Mouse (Mus musculus) left cerebral cortex, adult 2 months (tissue): ENCODE measurements around the gene Samd7. TPM values are rescaled to one million over a fixed set of nuclear protein-coding genes. Genes with fewer than 3 reads are reported as not detected.
A peak's percentile ranks its signal among the peaks of the same experiment; 100 is the strongest.

Source experiments
- DNase-seq, 2 experiments: peaks; one replicate each; pipeline ENCODE4 v3.0.0; 2021 to 2022; ENCODE audit warnings: low spot score in 2 of 2, mixed read lengths in 1 of 2; ENCODE audit errors: extremely low spot score in 1 of 2
- H3K27ac ChIP-seq: fragments of 200-600 bp; 2 replicates; pipeline ENCODE4 v1.8.1; 2022
- H3K4me3 ChIP-seq: fragments of 200-600 bp; 2 replicates; pipeline ENCODE4 v1.8.1; 2022
- CTCF ChIP-seq: fragments of 200-600 bp; IDR thresholded peaks from 2 replicates; pipeline ENCODE4 v1.8.1; 2022; ENCODE audit warnings: antibody characterized with exemption, mild to moderate bottlenecking, moderate library complexity
- intact Hi-C: fragments of 180-260 bp; cut with DNase I; formaldehyde crosslinking; loops from one replicate; pipeline ENCODE4 v1.15.1; 2025
- total RNA-seq, 2 experiments: library from RNA; stranded (reverse); gene quantifications; 2 replicates each; pipeline ENCODE4 v1.2.3; 2021

The Samd7 gene
- total RNA-seq, 2 experiments from 2014 or later = not detected

GRCm38 (mm10) chr3:30724105-30724824 is 21.8 kb upstream of the Samd7 start:
- intact Hi-C loops = no loop called here
- no peak for TF ChIP-seq CTCF
- H3K27ac ChIP-seq = no peak overlapping the region
- H3K4me3 ChIP-seq = no peak overlapping the region
- DNase-seq = no peak

GRCm38 (mm10) chr3:30724848-30725465 is 21.1 kb upstream of the Samd7 start:
- intact Hi-C loops = no loop called here
- no peak overlapping the region for H3K4me3 ChIP-seq
- TF ChIP-seq CTCF = peak; percentile 51
- DNase-seq = no peak
- H3K27ac ChIP-seq = no peak overlapping the region

DNA sequence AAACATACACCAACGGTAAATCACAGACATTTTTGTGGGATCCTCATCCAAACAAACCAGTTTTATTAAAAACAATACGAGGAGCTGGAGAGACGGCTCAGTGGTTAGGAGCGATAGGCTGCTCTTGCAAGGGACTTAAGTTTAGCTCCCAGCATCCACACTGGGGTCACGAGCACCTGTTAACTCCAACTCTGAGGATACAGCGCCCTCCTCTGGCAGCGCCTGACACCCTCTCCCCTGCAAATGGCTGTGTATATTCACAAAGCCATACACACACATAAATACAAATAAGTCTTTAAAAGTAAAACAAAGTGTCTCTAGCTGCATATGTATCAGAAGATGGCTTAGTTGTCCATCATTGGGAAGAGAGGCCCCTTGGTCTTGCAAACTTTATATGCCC is 20.6 kb upstream of the Samd7 start:
- peak; percentile 13; the same call in 1 of the 2 replicates for TF ChIP-seq CTCF
- no peak overlapping the region for H3K27ac ChIP-seq
- DNase-seq = no peak
- intact Hi-C loops = no loop called here
- H3K4me3 ChIP-seq = no peak overlapping the region

GRCm38 (mm10) chr3:30727209-30727608 is 18.9 kb upstream of the Samd7 start:
- H3K27ac ChIP-seq = no peak overlapping the region
- no peak overlapping the region for H3K4me3 ChIP-seq
- no peak for TF ChIP-seq CTCF
- no peak for DNase-seq
- intact Hi-C loops = no loop called here

GRCm38 (mm10) chr3:30729046-30729445 is 17.0 kb upstream of the Samd7 start:
- no peak for TF ChIP-seq CTCF
- intact Hi-C loops = no loop called here
- DNase-seq = no peak
- H3K27ac ChIP-seq = no peak overlapping the region
- no peak overlapping the region for H3K4me3 ChIP-seq

DNA sequence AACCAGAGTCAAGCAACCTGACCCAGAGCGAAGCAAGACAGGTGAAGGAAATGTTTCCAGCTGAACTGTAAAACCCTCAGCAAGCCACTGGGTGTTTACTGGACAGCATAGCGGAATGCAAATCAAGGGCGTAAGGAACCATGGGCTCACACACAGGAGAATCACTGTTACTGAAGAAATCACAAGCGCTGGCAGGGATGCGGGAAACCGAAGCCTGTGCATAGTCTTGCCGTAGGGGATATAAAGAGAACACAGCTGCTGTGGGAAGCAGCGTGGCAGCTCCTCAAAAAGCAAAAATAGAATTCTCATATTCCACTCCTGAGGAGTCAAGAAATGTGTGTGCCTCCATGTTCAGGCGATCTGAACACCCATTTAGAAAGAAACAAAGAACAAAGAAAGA is 9.3 kb upstream of the Samd7 start:
- intact Hi-C loops = loop anchor here (2.0 to 5.0 kb wide), 2 partner anchors 40 to 56 kb away; partner anchors contain the start of gene Sec62
- TF ChIP-seq CTCF = no peak; the same call in 1 of the 2 replicates
- DNase-seq = peak; percentile 10 to 22
- Histone ChIP-seq H3K4me3 (no peak overlapping the region), H3K27ac (peak overlapping the region; percentile 15)

- intact Hi-C loops = no loop called here
- Histone ChIP-seq H3K4me3 (no peak overlapping the region), H3K27ac (no peak overlapping the region)
- no peak for TF ChIP-seq CTCF
- peak in 1 of 2 experiments; percentile 18 for DNase-seq
These were observed 4.8 kb upstream of the Samd7 start for GRCm38 (mm10) chr3:30741306-30741705.

DNA sequence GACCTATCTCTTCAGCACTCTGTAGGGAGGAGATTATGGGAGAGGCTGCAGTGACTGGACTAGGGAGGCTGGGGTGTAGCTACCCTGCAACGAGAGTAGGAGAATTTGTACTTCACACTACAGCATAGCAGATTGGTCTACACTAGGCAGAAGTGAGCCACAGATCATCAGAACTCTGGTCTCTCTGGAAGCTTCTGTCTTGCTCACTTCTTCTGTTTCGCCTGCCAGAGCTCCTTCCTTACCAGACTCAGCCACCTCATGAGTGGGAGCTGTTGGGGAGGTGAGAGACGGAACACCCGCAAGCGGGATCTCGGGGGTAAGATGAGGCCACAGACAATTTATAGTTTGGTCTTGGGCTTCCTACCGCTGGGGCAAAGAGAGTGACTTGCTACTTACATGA is 3.2 kb upstream of the Samd7 start:
- no peak for DNase-seq
- Histone ChIP-seq H3K27ac (no peak overlapping the region), H3K4me3 (no peak overlapping the region)
- intact Hi-C loops = no loop called here
- TF ChIP-seq CTCF = no peak

- Histone ChIP-seq H3K27ac (no peak overlapping the region), H3K4me3 (no peak overlapping the region)
- intact Hi-C loops = no loop called here
- no peak for DNase-seq
- no peak for TF ChIP-seq CTCF
These were observed 2.2 kb downstream of the Samd7 start for GRCm38 (mm10) chr3:30748316-30748715.

GRCm38 (mm10) chr3:30754696-30755095 is 8.6 kb downstream of the Samd7 start:
- no peak overlapping the region for H3K4me3 ChIP-seq
- no peak overlapping the region for H3K27ac ChIP-seq
- DNase-seq = no peak
- intact Hi-C loops = no loop called here
- TF ChIP-seq CTCF = no peak

DNA sequence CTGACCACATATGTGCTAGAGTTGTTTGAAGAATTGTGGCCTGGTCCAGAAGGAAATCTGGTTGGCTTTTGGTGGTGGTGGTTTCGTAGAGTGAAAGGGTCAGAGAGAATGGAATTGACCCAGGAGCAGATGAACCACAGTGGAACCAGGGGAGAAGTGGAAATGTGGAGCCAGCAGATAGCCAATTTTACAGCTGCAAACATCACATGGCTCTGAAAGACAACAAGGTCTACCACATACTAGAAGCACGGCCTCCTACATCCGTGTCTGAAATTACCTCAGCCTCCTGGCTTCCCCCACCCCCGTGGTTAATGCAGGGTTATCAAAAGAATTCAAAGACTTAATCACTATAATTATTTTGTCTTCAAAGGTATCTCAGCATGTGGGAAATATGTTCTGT is 18.8 kb downstream of the Samd7 start:
- Histone ChIP-seq H3K27ac (no peak overlapping the region), H3K4me3 (no peak overlapping the region)
- no peak for TF ChIP-seq CTCF
- intact Hi-C loops = no loop called here
- DNase-seq = no peak

GRCm38 (mm10) chr3:30765311-30766027 is 19.4 kb downstream of the Samd7 start:
- TF ChIP-seq CTCF = no peak
- intact Hi-C loops = no loop called here
- DNase-seq = no peak

More at GRCm38 (mm10) chr3:30765311-30766027, 19.4 kb downstream of the Samd7 start:
- Histone ChIP-seq H3K4me3 (no peak overlapping the region), H3K27ac (no peak overlapping the region)
